Mouse (Mus musculus) CH12.LX (cell line): ENCODE data around the gene Hcfc1. TPM values are rescaled to one million over a fixed set of nuclear protein-coding genes. Genes with fewer than 3 reads are reported as not detected.

ENCODE experiments used
- DNase-seq: peaks from one replicate; pipeline ENCODE4 v3.0.0-alpha.2; 2013; ENCODE audit errors: extremely low read depth
- H3K27ac ChIP-seq: 2 replicates; pipeline ENCODE4 v1.5.1; 2012; ENCODE audit warnings: low read depth, mild to moderate bottlenecking, control low read depth, moderate library complexity; ENCODE audit not compliant: insufficient read depth
- H3K27me3 ChIP-seq: replicated peaks from 2 replicates; pipeline ENCODE3; 2012; ENCODE audit warnings: inconsistent platforms
- H3K36me3 ChIP-seq, 2 experiments: replicated peaks in 1 of 2; 2 replicates each; pipeline versions ENCODE3 to v1.6.1; 2012; ENCODE audit warnings: inconsistent platforms in 1 of 2, low read length in 1 of 2, mild to moderate bottlenecking in 1 of 2, mixed read lengths in 1 of 2, moderate library complexity in 1 of 2; ENCODE audit not compliant: control insufficient read depth in 1 of 2, insufficient read depth in 1 of 2
- H3K4me1 ChIP-seq, 2 experiments: 2 replicates each; pipeline ENCODE4 v1.6.1; 2012; ENCODE audit warnings: inconsistent platforms in 1 of 2, moderate library complexity in 1 of 2; ENCODE audit not compliant: insufficient read depth in 2 of 2, control insufficient read depth in 1 of 2
- H3K4me2 ChIP-seq: 2 replicates; pipeline ENCODE4 v1.6.1; 2012; ENCODE audit warnings: low read depth, mild to moderate bottlenecking, control low read depth; ENCODE audit not compliant: poor library complexity, insufficient read depth, severe bottlenecking
- H3K4me3 ChIP-seq, 3 experiments: fragments of 150-350 bp in 1 of 3; sonication (generic) in 1 of 3; replicated peaks in 1 of 3; 2 replicates each; pipeline versions ENCODE3 to v1.5.1; 2011 to 2012; ENCODE audit warnings: low read depth in 2 of 3, low read length in 2 of 3, mild to moderate bottlenecking in 2 of 3, moderate library complexity in 2 of 3, control low read depth in 1 of 3, improper control_type of control experiment in 1 of 3, inconsistent platforms in 1 of 3, mixed read lengths in 1 of 3; ENCODE audit not compliant: poor library complexity in 1 of 3
- H3K79me2 ChIP-seq: replicated peaks from 2 replicates; pipeline ENCODE4 v1.6.1; 2012; ENCODE audit warnings: mild to moderate bottlenecking, moderate library complexity; ENCODE audit not compliant: control insufficient read depth, poor library complexity, insufficient read depth, severe bottlenecking; ENCODE audit errors: extremely low read depth
- H3K9ac ChIP-seq: 2 replicates; pipeline ENCODE4 v1.6.1; 2012; ENCODE audit warnings: low read depth, mild to moderate bottlenecking, control low read depth, moderate library complexity; ENCODE audit not compliant: insufficient read depth
- H3K9me3 ChIP-seq: replicated peaks from 2 replicates; pipeline ENCODE3; 2012; ENCODE audit warnings: low read length, inconsistent platforms, mixed read lengths
- BHLHE40 ChIP-seq: IDR thresholded peaks from 2 replicates; pipeline ENCODE4 v1.6.1; 2011; ENCODE audit warnings: mild to moderate bottlenecking, low read depth, low read length, improper control_type of control experiment
- CHD1 ChIP-seq: IDR thresholded peaks from 2 replicates; pipeline ENCODE4 v1.6.1; 2012; ENCODE audit warnings: low read depth, low read length, improper control_type of control experiment, inconsistent platforms
- ELF1 ChIP-seq: IDR thresholded peaks from 2 replicates; pipeline ENCODE4 v1.6.1; 2014; ENCODE audit warnings: low read depth, mild to moderate bottlenecking, inconsistent platforms, low read length, improper control_type of control experiment
- EP300 ChIP-seq: IDR thresholded peaks from 2 replicates; pipeline ENCODE4 v1.6.1; 2011; ENCODE audit warnings: low read length, improper control_type of control experiment
- ETS1 ChIP-seq: conservative IDR thresholded peaks from 2 replicates; pipeline ENCODE4 v1.6.1; 2012; ENCODE audit warnings: low read depth, mild to moderate bottlenecking, inconsistent platforms, low read length, improper control_type of control experiment, moderate library complexity
- IRF4 ChIP-seq: IDR thresholded peaks from 2 replicates; pipeline ENCODE4 v1.6.1; 2014; ENCODE audit warnings: low read depth, mild to moderate bottlenecking, inconsistent platforms, low read length, improper control_type of control experiment
- JUND ChIP-seq: conservative IDR thresholded peaks from 2 replicates; pipeline ENCODE4 v1.6.1; 2011; ENCODE audit warnings: low read depth, low read length, improper control_type of control experiment
- MAFK ChIP-seq: IDR thresholded peaks from 2 replicates; pipeline ENCODE4 v1.6.1; 2011; ENCODE audit warnings: low read length, improper control_type of control experiment; ENCODE audit not compliant: insufficient replicate concordance
- MYC ChIP-seq: IDR thresholded peaks from 2 replicates; pipeline ENCODE4 v1.6.1; 2011; ENCODE audit warnings: low read depth, mild to moderate bottlenecking, improper control_type of control experiment, low read length
- NRF1 ChIP-seq: IDR thresholded peaks from 2 replicates; pipeline ENCODE4 v1.6.1; 2014; ENCODE audit warnings: low read depth, mild to moderate bottlenecking, inconsistent platforms, low read length, improper control_type of control experiment, moderate library complexity
- PAX5 ChIP-seq: IDR thresholded peaks from 2 replicates; pipeline ENCODE4 v1.6.1; 2012; ENCODE audit warnings: low read length, inconsistent platforms, mixed read lengths
- POLR2A ChIP-seq: IDR thresholded peaks from 2 replicates; pipeline ENCODE4 v1.6.1; 2011; ENCODE audit warnings: low read depth, mild to moderate bottlenecking, improper control_type of control experiment, low read length
- POLR2AphosphoS2 ChIP-seq: IDR thresholded peaks from 2 replicates; pipeline ENCODE4 v1.6.1; 2011; ENCODE audit warnings: low read depth, low read length, improper control_type of control experiment
- RAD21 ChIP-seq: IDR thresholded peaks from 2 replicates; pipeline ENCODE4 v1.6.1; 2011; ENCODE audit warnings: low read depth, mild to moderate bottlenecking, low read length, improper control_type of control experiment, moderate library complexity
- SIN3A ChIP-seq: IDR thresholded peaks from 2 replicates; pipeline ENCODE4 v1.6.1; 2012; ENCODE audit warnings: low read length, improper control_type of control experiment, inconsistent platforms
- SMC3 ChIP-seq: IDR thresholded peaks from 2 replicates; pipeline ENCODE4 v1.6.1; 2011; ENCODE audit warnings: low read depth, low read length, improper control_type of control experiment
- TBP ChIP-seq: conservative IDR thresholded peaks from 2 replicates; pipeline ENCODE4 v1.6.1; 2011; ENCODE audit warnings: low read depth, low read length, improper control_type of control experiment
- UBTF ChIP-seq: IDR thresholded peaks from 2 replicates; pipeline ENCODE4 v1.6.1; 2012; ENCODE audit warnings: low read depth, mild to moderate bottlenecking, inconsistent platforms, low read length, improper control_type of control experiment, moderate library complexity
- ZC3H11A ChIP-seq: IDR thresholded peaks from 2 replicates; pipeline ENCODE4 v1.6.1; 2012; ENCODE audit warnings: low read depth, mild to moderate bottlenecking, inconsistent platforms, low read length, improper control_type of control experiment
- dilution Hi-C: fragments of 300-500 bp; cut with MboI; formaldehyde crosslinking; loops from 2 replicates; pipeline ENCODE4 v1.14.3; 2020; ENCODE audit warnings: low sequenced_read_pairs; ENCODE audit not compliant: extremely low pct_unique_long_range_greater_than_20kb, extremely low pct_ligation_motif_present
- in situ Hi-C: fragments of 300-500 bp; cut with MboI; formaldehyde crosslinking; loops from 3 replicates; pipeline ENCODE4 v1.14.3; 2019; ENCODE audit warnings: low sequenced_read_pairs, low pct_ligation_motif_present, low pct_unique_long_range_greater_than_20kb, mixed read lengths
- polyA plus RNA-seq: library from polyadenylated mRNA; unstranded; fragments of >175 nt; gene quantifications from 2 replicates; pipeline ENCODE4 v1.2.1, GENCODE M21; 2012; ENCODE audit warnings: low read depth; ENCODE audit not compliant: insufficient read length
- total RNA-seq, 2 experiments: library from RNA; depleted of rRNA; stranded (reverse); fragments of 300-350 nt in 1 of 2; fragments of >200 nt in 1 of 2; gene quantifications; 2 replicates each; pipeline ENCODE4 v1.2.3; 2012 to 2014

Gene Hcfc1
- total and polyA plus RNA-seq, 3 experiments = 37.6 to 98.2 (median 58.5) TPM

DNA sequence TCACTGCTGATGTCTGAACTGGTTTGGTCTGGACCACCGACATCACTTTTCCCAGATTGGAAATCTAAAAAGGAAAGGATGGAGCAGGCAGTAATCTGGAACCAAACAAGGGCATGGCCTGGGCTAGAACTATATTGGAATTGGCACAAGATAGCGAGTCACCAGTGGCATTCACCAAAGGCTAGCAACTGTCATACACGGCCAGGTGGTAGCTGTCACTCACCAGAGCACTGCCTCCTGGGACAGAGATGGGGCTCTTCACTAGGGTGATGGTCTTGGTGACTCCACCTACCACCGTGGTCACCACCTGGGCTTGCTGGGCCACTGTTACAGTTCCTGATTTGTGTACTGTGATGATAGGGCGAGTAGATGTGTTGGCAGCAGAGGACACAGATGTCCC, 13.6 kb downstream of the Hcfc1 start:
- peaks cover 3% of the 10 kb centered on the region for H3K79me2 ChIP-seq
- no peak for DNase-seq
- no peak overlapping the region for H3K4me2 ChIP-seq
- in situ Hi-C loops = no loop called here
- TF ChIP-seq RAD21 (no peak), BHLHE40 (no peak), ELF1 (no peak), POLR2AphosphoS2 (no peak), MAFK (no peak), MYC (no peak), ETS1 (no peak), TBP (no peak), POLR2A (no peak), JUND (no peak), SIN3A (no peak), UBTF (no peak), SMC3 (no peak)
- TF ChIP-seq, all 38 proteins: peak for 0
- no peak overlapping the region for H3K4me3 ChIP-seq
- no peak overlapping the region for H3K27ac ChIP-seq
- dilution Hi-C loops = no loop called here
- no peaks in the 10 kb centered on the region for H3K27me3 ChIP-seq
- H3K4me1 ChIP-seq = peaks cover 12 to 19% of the 10 kb centered on the region in 2 experiments
- H3K9me3 ChIP-seq = no peaks in the 10 kb centered on the region
- H3K9ac ChIP-seq = no peak overlapping the region
- peaks cover 93 to 94% of the 10 kb centered on the region in 2 experiments for H3K36me3 ChIP-seq

DNA sequence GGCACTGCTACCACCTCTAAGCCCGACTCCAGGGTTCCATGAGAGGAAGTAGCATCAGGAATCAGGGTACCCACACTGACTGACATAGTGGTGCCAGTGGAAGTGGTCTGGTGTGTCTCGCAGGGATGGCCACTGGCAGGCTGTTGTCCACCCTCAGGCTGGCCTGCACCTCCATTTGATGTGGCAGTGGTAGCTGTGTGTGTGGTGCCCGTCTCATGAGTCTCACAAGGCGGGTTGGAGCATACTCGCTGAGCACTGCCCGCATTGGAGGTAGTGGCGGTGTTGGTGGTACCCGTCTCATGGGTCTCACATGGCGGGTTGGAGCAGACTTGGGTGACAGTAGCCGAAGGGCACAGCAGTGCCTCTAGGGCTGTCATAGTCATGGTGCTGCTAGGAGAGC, 16.8 kb downstream of the Hcfc1 start:
- no peak overlapping the region for H3K4me3 ChIP-seq
- peaks cover 12 to 19% of the 10 kb centered on the region in 2 experiments for H3K4me1 ChIP-seq
- peaks cover 95 to 99% of the 10 kb centered on the region in 2 experiments for H3K36me3 ChIP-seq
- dilution Hi-C loops = no loop called here
- H3K4me2 ChIP-seq = no peak overlapping the region
- no peak overlapping the region; the same call in 1 of the 2 replicates for H3K27ac ChIP-seq
- no peak for DNase-seq
- no peak for TF ChIP-seq CHD1
- TF ChIP-seq NRF1 = no peak
- TF ChIP-seq PAX5 = no peak
- TF ChIP-seq ELF1 = no peak
- TF ChIP-seq EP300 = no peak
- TF ChIP-seq ZC3H11A = no peak
- no peak for TF ChIP-seq IRF4
- no peak for TF ChIP-seq TBP
- no peak for TF ChIP-seq UBTF
- no peaks in the 10 kb centered on the region for H3K27me3 ChIP-seq
- in situ Hi-C loops = no loop called here
- H3K9me3 ChIP-seq = no peaks in the 10 kb centered on the region
- H3K79me2 ChIP-seq = no peaks in the 10 kb centered on the region
- H3K9ac ChIP-seq = no peak overlapping the region
